7 mouse cellular contexts compared by ENCODE assay signal in the genomic region with DNA sequence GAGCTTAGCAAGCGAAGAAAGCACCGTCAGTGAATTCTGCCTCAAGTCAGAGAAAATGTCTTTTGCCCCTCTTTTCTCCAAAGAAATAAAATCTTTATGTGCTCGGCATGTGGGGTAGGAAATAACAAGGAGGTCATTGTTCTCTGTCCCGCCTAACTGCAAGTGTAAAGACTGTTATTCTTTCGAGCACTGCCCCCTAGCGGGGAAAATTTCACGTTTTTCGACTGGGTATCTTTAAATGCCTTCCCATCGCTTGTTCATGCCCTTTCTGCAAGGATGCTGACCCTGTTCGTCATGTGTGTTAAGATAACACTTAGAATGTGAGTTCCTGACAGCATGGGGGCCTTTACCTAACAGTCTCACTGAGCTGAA. TPM values are rescaled to one million over a fixed set of nuclear protein-coding genes. Genes with fewer than 3 reads are reported as not detected.
DNase-seq lines count a peak whose midpoint lies in the region; ATAC-seq lines count a peak whose summit lies in the region.

No protein-coding gene starts in this region.

- WGBS in intestine, embryonic 15.5 days, result 4% methylated on average over 10 of the region's 10 CpGs
- WGBS in midbrain, embryonic 12.5 days, result 2% methylated on average over 10 of the region's 10 CpGs

- ATAC-seq in intestine, embryonic 15.5 days, result peak; percentile 67
- peak; percentile 84 for ATAC-seq in midbrain, embryonic 12.5 days (ENCODE audit: low FRiP score, low read depth)

- H3K27me3 ChIP-seq in intestine, embryonic 15.5 days (replicated peaks), result no peaks in the 10 kb centered on the region
- H3K27me3 ChIP-seq in midbrain, embryonic 12.5 days, result peaks cover 14% of the 10 kb centered on the region

- H3K9ac ChIP-seq in intestine, embryonic 15.5 days, result no peak overlapping the region
- no peak overlapping the region; the same call in 1 of the 2 replicates for H3K9ac ChIP-seq in midbrain, embryonic 12.5 days (replicated peaks)

- no peak overlapping the region for H3K27ac ChIP-seq in intestine, embryonic 15.5 days
- no peak overlapping the region for H3K27ac ChIP-seq in midbrain, embryonic 12.5 days (replicated peaks)

- no peaks in the 10 kb centered on the region for H3K36me3 ChIP-seq in intestine, embryonic 15.5 days
- H3K36me3 ChIP-seq in midbrain, embryonic 12.5 days, result no peaks in the 10 kb centered on the region

- peaks cover 10% of the 10 kb centered on the region; the same call in 1 of the 2 replicates for H3K4me1 ChIP-seq in intestine, embryonic 15.5 days (replicated peaks)
- H3K4me1 ChIP-seq in midbrain, embryonic 12.5 days, result peaks cover 18% of the 10 kb centered on the region

- H3K4me3 ChIP-seq in intestine, embryonic 15.5 days (replicated peaks), result no peak overlapping the region
- 0 out of 2 replicates have a peak overlapping the region, but pooled peaks have one; percentile 17 for H3K4me3 ChIP-seq in midbrain, embryonic 12.5 days

- no peaks in the 10 kb centered on the region for H3K9me3 ChIP-seq in intestine, embryonic 15.5 days
- no peaks in the 10 kb centered on the region for H3K9me3 ChIP-seq in midbrain, embryonic 12.5 days

- peak; percentile 89 for DNase-seq in adrenal gland, adult 2 months
- DNase-seq in embryo, embryonic 11.5 days (ENCODE audit: low read depth, low spot score), result peak; percentile 90
- DNase-seq in gastrocnemius, postnatal 4 days (ENCODE audit: low spot score in 2 of 2), result peak; percentile 85 to 91
- DNase-seq in left cerebral cortex, postnatal 10 days (ENCODE audit: extremely low spot score in 1 of 2, low spot score in 2 of 2), result peak; percentile 84 to 89
- DNase-seq in spleen, adult 12 weeks (ENCODE audit: low spot score), result peak; percentile 56

- H3K4me2 ChIP-seq in intestine, embryonic 15.5 days (replicated peaks), result no peak overlapping the region; the same call in 1 of the 2 replicates
- H3K4me2 ChIP-seq in midbrain, embryonic 12.5 days (replicated peaks), result peak overlapping the region; percentile 44

- intact Hi-C loops in left cerebral cortex, postnatal 10 days (cut with DNase I), result loop anchor here (1.0 kb wide), 1 partner anchor 418 kb away; no protein-coding TSS in a partner anchor

RNA-seq across cellular contexts. Expression of gene Krr1, which starts 47.0 kb away (rescaled TPM):
- total RNA-seq in adrenal gland, adult 2 months (2021), result 10 to 100 TPM; 34.1 to 38.6 TPM
- 1.0 and 2.0 TPM in 2 replicates for polyA plus RNA-seq in adrenal gland, adult 2 months (2012; rRNA removed)
- 10 to 100 TPM; 25.1 to 25.2 TPM for total RNA-seq in gastrocnemius, postnatal 4 days (2021)
- 37.1 and 43.0 TPM in 2 replicates for polyA plus RNA-seq in intestine, embryonic 15.5 days (2015; fragmentation: Nextera tagmentation; extraction: Ambion mirVana)
- total RNA-seq in left cerebral cortex, postnatal 10 days (2021), result 10 to 100 TPM; 31.6 to 32.3 TPM
- 57.6 and 63.7 TPM in 2 replicates for polyA plus RNA-seq in midbrain, embryonic 12.5 days (2016; fragmentation: Nextera tagmentation; extraction: Ambion mirVana)
